Mouse (Mus musculus) mouse trophoblast stem cell (cell line): ENCODE results near the gene Inpp5e.

Experiments used
- in situ Hi-C, 2 experiments: fragments of 300-500 bp; cut with MseI, MboI; formaldehyde crosslinking; loops; 2 replicates in 1 of 2; 3 replicates in 1 of 2; pipeline ENCODE4 v1.15.1; 2025

Inpp5e gene

GRCm38 (mm10) chr2:26364738-26365465 is 44.1 kb downstream of the Inpp5e start:
- in situ Hi-C loops, result no loop called here

GRCm38 (mm10) chr2:26363481-26363880 is 45.5 kb downstream of the Inpp5e start:
- in situ Hi-C loops, result no loop called here

GRCm38 (mm10) chr2:26362991-26363390 is 46.0 kb downstream of the Inpp5e start:
- in situ Hi-C loops, result no loop called here

- in situ Hi-C loops, result no loop called here
Observed at GRCm38 (mm10) chr2:26360772-26361171, 48.2 kb downstream of the Inpp5e start, which contains the start of gene Card9. Gene Card9, minus strand, starts transcription at chr2:26360918.

- in situ Hi-C loops, result no loop called here
Observed at GRCm38 (mm10) chr2:26359983-26360382, 49.0 kb downstream of the Inpp5e start.

- in situ Hi-C loops, result no loop called here
Observed at GRCm38 (mm10) chr2:26358667-26359320, 50.2 kb downstream of the Inpp5e start.

- in situ Hi-C loops, result no loop called here
Observed at GRCm38 (mm10) chr2:26357484-26357883, 51.5 kb downstream of the Inpp5e start.

- in situ Hi-C loops, result no loop called here
Observed at GRCm38 (mm10) chr2:26356678-26357077, 52.3 kb downstream of the Inpp5e start.

- in situ Hi-C loops, result no loop called here
Observed at GRCm38 (mm10) chr2:26356231-26356630, 52.8 kb downstream of the Inpp5e start.

GRCm38 (mm10) chr2:26354401-26354800 is 54.6 kb downstream of the Inpp5e start:
- in situ Hi-C loops, result no loop called here

GRCm38 (mm10) chr2:26353066-26353980 is 55.7 kb downstream of the Inpp5e start:
- in situ Hi-C loops, result no loop called here

GRCm38 (mm10) chr2:26352291-26352910 is 56.6 kb downstream of the Inpp5e start:
- in situ Hi-C loops, result no loop called here

GRCm38 (mm10) chr2:26351358-26352290 is 57.4 kb downstream of the Inpp5e start, which contains the start of gene Dnlz:
Gene Dnlz, minus strand, starts transcription at chr2:26352110.
- in situ Hi-C loops, result no loop called here

- in situ Hi-C loops, result no loop called here
Observed at GRCm38 (mm10) chr2:26348241-26348640, 60.8 kb downstream of the Inpp5e start.
